8 mouse cellular contexts compared by ENCODE assay signal in genomic region chr4:134497223-134497622, GRCm38 (mm10). TPM values are rescaled to one million over a fixed set of nuclear protein-coding genes. Genes with fewer than 3 reads are reported as not detected.
DNase-seq lines count a peak whose midpoint lies in the region; ATAC-seq and TF ChIP-seq lines count a peak whose summit lies in the region.

No protein-coding gene starts in this region.

- no peaks in the 10 kb centered on the region for H3K27me3 ChIP-seq in cerebellum, adult 2 months (ENCODE audit: control insufficient read depth, insufficient read depth, low read length)
- H3K27me3 ChIP-seq in testis, adult 2 months (ENCODE audit: control insufficient read depth, insufficient read depth, low read length), result no peaks in the 10 kb centered on the region
- H3K27me3 ChIP-seq in liver, embryonic 13.5 days, result no peaks in the 10 kb centered on the region

- TF ChIP-seq POLR2A in cerebellum, adult 2 months (IDR thresholded peaks at IDR 0.05; ENCODE audit: borderline replicate concordance, insufficient read depth, low read length), result no peak
- no peak for TF ChIP-seq POLR2A in testis, adult 2 months (IDR thresholded peaks at IDR 0.05; ENCODE audit: control insufficient read depth, low read depth, low read length)

- no peak for TF ChIP-seq CTCF in cerebellum, adult 2 months (IDR thresholded peaks at IDR 0.05; ENCODE audit: borderline replicate concordance, insufficient read depth, low read depth, low read length)
- no peak for TF ChIP-seq CTCF in testis, adult 2 months (IDR thresholded peaks at IDR 0.05; ENCODE audit: control insufficient read depth, insufficient read depth, insufficient replicate concordance, low read depth, low read length)

- no peaks in the 10 kb centered on the region for H3K9me3 ChIP-seq in liver, embryonic 13.5 days (replicated peaks)

- H3K27ac ChIP-seq in cerebellum, adult 2 months (ENCODE audit: insufficient read depth, low read length), result peak overlapping the region; percentile 97
- peak overlapping the region; percentile 79 for H3K27ac ChIP-seq in testis, adult 2 months (ENCODE audit: control insufficient read depth, insufficient read depth, low read depth, low read length)
- H3K27ac ChIP-seq in liver, embryonic 13.5 days, result peak overlapping the region; percentile 83

- ATAC-seq in liver, embryonic 13.5 days (ENCODE audit: low read depth), result peak; percentile 17

- DNase-seq in cerebellum, adult 2 months, result no peak
- DNase-seq in cerebellum, adult 11-12 months, result no peak
- no peak for DNase-seq in testis, postnatal 10 days (ENCODE audit: low spot score)
- DNase-seq in liver, embryonic 13.5 days, result no peak
- no peak for DNase-seq in layer of hippocampus, adult 11-12 months (ENCODE audit: low spot score)
- no peak for DNase-seq in gastrocnemius, postnatal 4 days (ENCODE audit: low spot score in 2 of 2)
- no peak for DNase-seq in kidney, postnatal 4 days

- no peaks in the 10 kb centered on the region for H3K36me3 ChIP-seq in testis, adult 2 months (ENCODE audit: control insufficient read depth, insufficient read depth, low read length)
- H3K36me3 ChIP-seq in liver, embryonic 13.5 days, result no peaks in the 10 kb centered on the region

- peaks cover 30% of the 10 kb centered on the region for H3K4me1 ChIP-seq in cerebellum, adult 2 months (ENCODE audit: control insufficient read depth, insufficient read depth, low read length)
- peaks cover 15% of the 10 kb centered on the region for H3K4me1 ChIP-seq in testis, adult 2 months (ENCODE audit: control insufficient read depth, insufficient read depth, low read length)
- H3K4me1 ChIP-seq in liver, embryonic 13.5 days (replicated peaks), result peaks cover 66% of the 10 kb centered on the region

- peak overlapping the region; percentile 71 for H3K9ac ChIP-seq in liver, embryonic 13.5 days

- 3% methylated on average over 6 of the region's 6 CpGs for whole genome bisulfite sequencing in cerebellum, adult 2 months
- WGBS in liver, embryonic 13.5 days (ENCODE audit: insufficient replicate concordance), result 8% methylated on average over 6 of the region's 6 CpGs

- H3K4me2 ChIP-seq in liver, embryonic 13.5 days, result peak overlapping the region; percentile 93

- peak overlapping the region; percentile 73 for H3K4me3 ChIP-seq in cerebellum, adult 2 months (replicated peaks; ENCODE audit: insufficient read depth, low read depth, low read length)
- H3K4me3 ChIP-seq in testis, adult 2 months (ENCODE audit: control insufficient read depth, low read depth, low read length), result peak overlapping the region; percentile 86
- H3K4me3 ChIP-seq in liver, embryonic 13.5 days (replicated peaks), result peak overlapping the region; percentile 62

RNA-seq across cellular contexts. Expression of gene Paqr7, which starts 0.7 kb away (rescaled TPM):
- 86.0 and 99.2 TPM in 2 replicates for polyA plus RNA-seq in cerebellum, adult 2 months (2012; rRNA removed)
- 65.0 and 67.1 TPM in 2 replicates for polyA plus RNA-seq in testis, adult 2 months (2012; rRNA removed)
- 6.5 and 7.4 TPM in 2 replicates for polyA plus RNA-seq in liver, embryonic 13.5 days (2015; fragmentation: Nextera tagmentation; extraction: Ambion mirVana)
- total RNA-seq in gastrocnemius, postnatal 4 days (2021), result 1 to 10 TPM; 4.8 to 6.3 TPM

RNA-seq across cellular contexts. Expression of gene Aunip, which starts 13.6 kb away (rescaled TPM):
- polyA plus RNA-seq in cerebellum, adult 2 months (2012; rRNA removed), result 0.24 and 0.65 TPM in 2 replicates
- polyA plus RNA-seq in testis, adult 2 months (2012; rRNA removed), result 3.7 and 3.8 TPM in 2 replicates
- polyA plus RNA-seq in liver, embryonic 13.5 days (2015; fragmentation: Nextera tagmentation; extraction: Ambion mirVana), result 25.4 and 30.6 TPM in 2 replicates
- total RNA-seq in gastrocnemius, postnatal 4 days (2021), result 1 to 10 TPM; 1.9 to 2.1 TPM

RNA-seq across cellular contexts. Expression of gene Stmn1, which starts 29.1 kb away (rescaled TPM):
- polyA plus RNA-seq in cerebellum, adult 2 months (2012; rRNA removed), result 361 and 454 TPM in 2 replicates
- polyA plus RNA-seq in testis, adult 2 months (2012; rRNA removed), result 109 and 126 TPM in 2 replicates
- polyA plus RNA-seq in liver, embryonic 13.5 days (2015; fragmentation: Nextera tagmentation; extraction: Ambion mirVana), result 514 and 581 TPM in 2 replicates
- total RNA-seq in gastrocnemius, postnatal 4 days (2021), result 100 to 1,000 TPM; 152 to 171 TPM

RNA-seq across cellular contexts. Expression of gene Mtfr1l, which starts 38.0 kb away (rescaled TPM):
- 146 and 148 TPM in 2 replicates for polyA plus RNA-seq in cerebellum, adult 2 months (2012; rRNA removed)
- polyA plus RNA-seq in testis, adult 2 months (2012; rRNA removed), result 286 and 306 TPM in 2 replicates
- polyA plus RNA-seq in liver, embryonic 13.5 days (2015; fragmentation: Nextera tagmentation; extraction: Ambion mirVana), result 53.7 and 59.2 TPM in 2 replicates
- 100 to 1,000 TPM in 1 of 2 experiments, 10 to 100 TPM in 1; 99.7 to 104 TPM for total RNA-seq in gastrocnemius, postnatal 4 days (2021)

RNA-seq across cellular contexts. Expression of gene Selenon, which starts 54.7 kb away (rescaled TPM):
- polyA plus RNA-seq in cerebellum, adult 2 months (2012; rRNA removed), result 37.8 and 43.1 TPM in 2 replicates
- polyA plus RNA-seq in testis, adult 2 months (2012; rRNA removed), result 1.4 and 1.6 TPM in 2 replicates
- polyA plus RNA-seq in liver, embryonic 13.5 days (2015; fragmentation: Nextera tagmentation; extraction: Ambion mirVana), result 1.8 and 2.3 TPM in 2 replicates
- 10 to 100 TPM; 43.5 to 45.4 TPM for total RNA-seq in gastrocnemius, postnatal 4 days (2021)
